Mouse (Mus musculus) midbrain, embryonic 11.5 days (tissue): Measurements from ENCODE around the gene Nptx1. TPM values are rescaled to one million over a fixed set of nuclear protein-coding genes. Genes with fewer than 3 reads are reported as not detected.

Source experiments
- ATAC-seq: fragments of 200-750 bp; cut with Nextera tagmentation; 2 replicates; pipeline ENCODE4 v1.8.0; 2017; ENCODE audit warnings: moderate TSS enrichment, moderate library complexity; ENCODE audit not compliant: low FRiP score
- DNase-seq: peaks from one replicate; pipeline ENCODE4 v3.0.0; 2015; ENCODE audit warnings: low spot score; ENCODE audit errors: missing footprints
- H3K27ac ChIP-seq: fragments of 300-500 bp; sonication (generic); 2 replicates; pipeline ENCODE4 v1.5.1; 2014; ENCODE audit warnings: low read depth, low read length
- H3K27me3 ChIP-seq: fragments of 300-500 bp; sonication (generic); 2 replicates; pipeline ENCODE4 v1.6.1; 2014; ENCODE audit warnings: mild to moderate bottlenecking, low read length, moderate library complexity, mixed read lengths; ENCODE audit not compliant: control insufficient read depth, insufficient read depth
- H3K36me3 ChIP-seq: fragments of 300-500 bp; sonication (generic); 2 replicates; pipeline ENCODE4 v1.6.1; 2014; ENCODE audit warnings: mild to moderate bottlenecking, low read length, moderate library complexity, mixed read lengths; ENCODE audit not compliant: control insufficient read depth, insufficient read depth
- H3K4me1 ChIP-seq: fragments of 300-500 bp; sonication (generic); 2 replicates; pipeline ENCODE4 v1.6.1; 2014; ENCODE audit warnings: low read length; ENCODE audit not compliant: control insufficient read depth, insufficient read depth
- H3K4me2 ChIP-seq: fragments of 300-500 bp; sonication (generic); 2 replicates; pipeline ENCODE4 v1.6.1; 2014; ENCODE audit warnings: mild to moderate bottlenecking, moderate library complexity
- H3K4me3 ChIP-seq: fragments of 300-500 bp; sonication (generic); 2 replicates; pipeline ENCODE4 v1.5.1; 2014; ENCODE audit warnings: low read depth, low read length
- H3K9ac ChIP-seq: fragments of 300-500 bp; sonication (generic); 2 replicates; pipeline ENCODE4 v1.6.1; 2014; ENCODE audit warnings: low read length
- H3K9me3 ChIP-seq: fragments of 300-500 bp; sonication (generic); 2 replicates; pipeline ENCODE4 v1.6.1; 2016; ENCODE audit warnings: low read length; ENCODE audit not compliant: control insufficient read depth
- WGBS: fragments of 180-500 bp; shearing (Covaris S2); extraction: QIAGEN DNeasy Blood & Tissue Kit; methylation state at CpG from one replicate; pipeline ENCODE4 v1.1.7; 2014; 5-methylcytosine and 5-hydroxymethylcytosine counted together
- polyA plus RNA-seq: library from polyadenylated mRNA; unstranded; fragments of >200 nt; fragmentation: Nextera tagmentation; extraction: Ambion mirVana; gene quantifications from 2 replicates; pipeline ENCODE4 v1.2.1, GENCODE M21; 2014

Gene Nptx1
- polyA plus RNA-seq, 1 experiment from 2014 or later: 2.5 TPM

GRCm38 (mm10) chr11:119492830-119493229 lies 54.7 kb downstream of the Nptx1 start:
- Histone ChIP-seq H3K9ac (no peak overlapping the region; the same call in 1 of the 2 replicates), H3K4me1 (peaks cover 9% of the 10 kb centered on the region; the same call in 1 of the 2 replicates), H3K27ac (no peak overlapping the region), H3K36me3 (no peaks in the 10 kb centered on the region), H3K9me3 (no peaks in the 10 kb centered on the region), H3K4me2 (peak overlapping the region; percentile 90), H3K27me3 (no peaks in the 10 kb centered on the region), H3K4me3 (peak overlapping the region; percentile 52; the same call in 1 of the 2 replicates)
- ATAC-seq (no peak), DNase-seq (no peak)
- WGBS: 95% methylated on average over 6 of the region's 6 CpGs

DNA sequence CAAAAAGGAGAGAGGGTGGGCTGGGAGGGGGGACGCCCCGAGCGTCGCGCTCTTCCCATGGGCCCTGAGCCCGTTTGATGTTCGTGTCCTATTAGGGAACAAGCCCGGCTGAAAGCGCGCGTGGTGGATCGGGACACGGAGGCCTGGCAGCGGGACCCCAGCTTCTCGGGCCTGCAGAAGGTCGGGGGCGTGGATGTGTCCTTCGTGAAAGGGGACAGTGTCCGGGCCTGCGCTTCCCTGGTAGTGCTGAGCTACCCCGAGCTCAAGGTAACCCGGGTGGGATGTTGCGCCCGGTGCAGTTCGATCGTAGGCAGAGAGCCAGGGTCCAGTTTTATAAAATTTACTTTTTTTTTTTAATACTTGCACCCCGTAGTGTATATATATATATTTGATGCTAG lies 55.9 kb downstream of the Nptx1 start:
- DNase-seq: no peak
- H3K9me3 ChIP-seq: no peaks in the 10 kb centered on the region
- WGBS: 6% methylated on average over 27 of the region's 27 CpGs
- peak overlapping the region; percentile 94 for H3K9ac ChIP-seq
- peak overlapping the region; percentile 52 for H3K4me3 ChIP-seq
- H3K27ac ChIP-seq: peak overlapping the region; percentile 91
- H3K36me3 ChIP-seq: no peaks in the 10 kb centered on the region
- ATAC-seq: no peak
- H3K4me1 ChIP-seq: peaks cover 9% of the 10 kb centered on the region; the same call in 1 of the 2 replicates
- H3K27me3 ChIP-seq: no peaks in the 10 kb centered on the region
- peak overlapping the region; percentile 90 for H3K4me2 ChIP-seq

- peak; percentile 100 for DNase-seq
- Histone ChIP-seq H3K36me3 (no peaks in the 10 kb centered on the region), H3K4me1 (peaks cover 9% of the 10 kb centered on the region; the same call in 1 of the 2 replicates), H3K27ac (peak within 1 kb of the TSS; percentile 91), H3K9me3 (no peaks in the 10 kb centered on the region), H3K4me2 (peak within 1 kb of the TSS; percentile 90), H3K4me3 (peak within 1 kb of the TSS; percentile 52), H3K27me3 (no peaks in the 10 kb centered on the region), H3K9ac (peak within 1 kb of the TSS; percentile 94)
- ATAC-seq: peak; percentile 96
- under 1% methylated on average over 65 of the region's 66 CpGs for WGBS
Observed at GRCm38 (mm10) chr11:119490861-119491689, 56.5 kb downstream of the Nptx1 start, which contains the start of gene Endov. Gene Endov, plus strand, starts transcription at chr11:119491347.

Other genes with a start within 250 kb of the Nptx1 start
- gene Eif4a3, start 247.7 kb downstream of the Nptx1 start, polyA plus RNA-seq: 389 and 409 TPM in 2 replicates
- not detected in 2 replicates for gene Card14, start 240.0 kb downstream of the Nptx1 start, polyA plus RNA-seq
- gene Sgsh, start 192.2 kb downstream of the Nptx1 start, polyA plus RNA-seq: 4.2 and 5.2 TPM in 2 replicates
- 4.1 and 5.1 TPM in 2 replicates for gene Slc26a11, start 192.2 kb downstream of the Nptx1 start, polyA plus RNA-seq
- 1.4 and 1.7 TPM in 2 replicates for gene Rnf213, start 154.7 kb downstream of the Nptx1 start, polyA plus RNA-seq
- 13.2 and 14.0 TPM in 2 replicates for gene Endov, start 56.4 kb downstream of the Nptx1 start, polyA plus RNA-seq
- 8.7 and 11.1 TPM in 2 replicates for gene Rptor, start 55.2 kb upstream of the Nptx1 start, polyA plus RNA-seq